Mouse (Mus musculus): Measurements from ENCODE around the gene Timm8a2. TPM values are rescaled to one million over a fixed set of nuclear protein-coding genes. Genes with fewer than 3 reads are reported as not detected.
A peak's percentile ranks its signal among the peaks of the same experiment; 100 is the strongest.

The Timm8a2 gene
- polyA plus RNA-seq, 1 experiment from 2014 or later = not detected

GRCm38 (mm10) chr14:122038874-122039647 lies 4.6 kb downstream of the Timm8a2 start:
- no peaks in the 10 kb centered on the region for H3K36me3 ChIP-seq
- no peak for ATAC-seq
- H3K27ac ChIP-seq = no peak overlapping the region
- H3K4me1 ChIP-seq = peaks cover 27% of the 10 kb centered on the region
- H3K4me3 ChIP-seq = no peak overlapping the region
- 74% methylated on average over 13 of the region's 13 CpGs for WGBS (ENCODE audit: insufficient replicate concordance)
- H3K4me2 ChIP-seq = no peak overlapping the region
- H3K9ac ChIP-seq = no peak overlapping the region
- no peaks in the 10 kb centered on the region for H3K27me3 ChIP-seq (replicated peaks)
- peaks cover 4% of the 10 kb centered on the region; the same call in 1 of the 2 replicates for H3K9me3 ChIP-seq (replicated peaks)

GRCm38 (mm10) chr14:122041413-122041825 lies 6.9 kb downstream of the Timm8a2 start:
- no peak overlapping the region for H3K27ac ChIP-seq
- H3K9ac ChIP-seq = no peak overlapping the region
- 0 out of 2 replicates have a peak overlapping the region, but pooled peaks have one; percentile 19 for H3K4me2 ChIP-seq
- peak; percentile 37; the same call in 1 of the 2 replicates for ATAC-seq
- no peak overlapping the region for H3K4me3 ChIP-seq
- H3K4me1 ChIP-seq = peaks cover 23% of the 10 kb centered on the region
- WGBS (ENCODE audit: insufficient replicate concordance) = 35% methylated on average over 3 of the region's 3 CpGs
- H3K9me3 ChIP-seq (replicated peaks) = peaks cover 10% of the 10 kb centered on the region
- no peaks in the 10 kb centered on the region for H3K27me3 ChIP-seq (replicated peaks)
- no peaks in the 10 kb centered on the region for H3K36me3 ChIP-seq

- H3K36me3 ChIP-seq = no peaks in the 10 kb centered on the region
- WGBS (ENCODE audit: insufficient replicate concordance) = 52% methylated on average over 8 of the region's 8 CpGs
- ATAC-seq = no peak
- H3K9me3 ChIP-seq (replicated peaks) = peaks cover 10% of the 10 kb centered on the region
- H3K9ac ChIP-seq = no peak overlapping the region
- no peak overlapping the region for H3K27ac ChIP-seq
- peaks cover 23% of the 10 kb centered on the region for H3K4me1 ChIP-seq
- H3K27me3 ChIP-seq (replicated peaks) = no peaks in the 10 kb centered on the region
- H3K4me3 ChIP-seq = no peak overlapping the region
- H3K4me2 ChIP-seq = no peak overlapping the region
Observed at GRCm38 (mm10) chr14:122042142-122042694, 7.7 kb downstream of the Timm8a2 start.

GRCm38 (mm10) chr14:122047784-122048183 lies 13.3 kb downstream of the Timm8a2 start:
- Histone ChIP-seq H3K4me3 (no peak overlapping the region), H3K4me2 (no peak overlapping the region), H3K27ac (no peak overlapping the region), H3K9ac (no peak overlapping the region), H3K4me1 (no peaks in the 10 kb centered on the region), H3K9me3 (replicated peaks) (peaks cover 10% of the 10 kb centered on the region), H3K36me3 (no peaks in the 10 kb centered on the region), H3K27me3 (replicated peaks) (no peaks in the 10 kb centered on the region)
- WGBS (ENCODE audit: insufficient replicate concordance) = 78% methylated on average over 8 of the region's 8 CpGs
- no peak for ATAC-seq

- Histone ChIP-seq H3K9ac (no peak overlapping the region), H3K9me3 (replicated peaks) (peaks cover 10% of the 10 kb centered on the region), H3K4me2 (no peak overlapping the region), H3K27ac (no peak overlapping the region), H3K4me1 (no peaks in the 10 kb centered on the region), H3K36me3 (no peaks in the 10 kb centered on the region), H3K27me3 (replicated peaks) (no peaks in the 10 kb centered on the region), H3K4me3 (no peak overlapping the region)
- 75% methylated on average over 9 of the region's 9 CpGs for WGBS (ENCODE audit: insufficient replicate concordance)
- ATAC-seq = no peak
Observed at GRCm38 (mm10) chr14:122048816-122049215, 14.3 kb downstream of the Timm8a2 start.

- WGBS (ENCODE audit: insufficient replicate concordance) = 62% methylated on average over 9 of the region's 9 CpGs
- Histone ChIP-seq H3K4me1 (peaks cover 4% of the 10 kb centered on the region; the same call in 1 of the 2 replicates), H3K9me3 (replicated peaks) (no peaks in the 10 kb centered on the region), H3K4me2 (no peak overlapping the region), H3K27me3 (replicated peaks) (0 out of 2 replicates have a peak, but pooled peaks cover 6% of the 10 kb centered on the region), H3K36me3 (no peaks in the 10 kb centered on the region), H3K9ac (no peak overlapping the region), H3K27ac (no peak overlapping the region), H3K4me3 (no peak overlapping the region)
- no peak for ATAC-seq
Observed at GRCm38 (mm10) chr14:122052896-122053635, 18.6 kb downstream of the Timm8a2 start.

- H3K4me1 ChIP-seq = peaks cover 12% of the 10 kb centered on the region
- no peaks in the 10 kb centered on the region for H3K9me3 ChIP-seq (replicated peaks)
- no peak overlapping the region for H3K4me2 ChIP-seq
- H3K4me3 ChIP-seq = no peak overlapping the region
- no peak for ATAC-seq
- no peak overlapping the region for H3K27ac ChIP-seq
- WGBS (ENCODE audit: insufficient replicate concordance) = 62% methylated on average over 6 of the region's 6 CpGs
- H3K27me3 ChIP-seq (replicated peaks) = 0 out of 2 replicates have a peak, but pooled peaks cover 6% of the 10 kb centered on the region
- no peaks in the 10 kb centered on the region for H3K36me3 ChIP-seq
- no peak overlapping the region for H3K9ac ChIP-seq
Observed at GRCm38 (mm10) chr14:122056871-122057270, 22.4 kb downstream of the Timm8a2 start.

- Histone ChIP-seq H3K9ac (no peak overlapping the region), H3K36me3 (no peaks in the 10 kb centered on the region), H3K4me2 (no peak overlapping the region), H3K4me3 (no peak overlapping the region), H3K27ac (no peak overlapping the region), H3K9me3 (replicated peaks) (no peaks in the 10 kb centered on the region), H3K27me3 (replicated peaks) (0 out of 2 replicates have a peak, but pooled peaks cover 6% of the 10 kb centered on the region), H3K4me1 (peaks cover 12% of the 10 kb centered on the region)
- no peak for ATAC-seq
- 16% methylated on average over 2 of the region's 2 CpGs for WGBS (ENCODE audit: insufficient replicate concordance)
Observed at GRCm38 (mm10) chr14:122057941-122058346, 23.5 kb downstream of the Timm8a2 start.

GRCm38 (mm10) chr14:122060642-122061041 lies 26.2 kb downstream of the Timm8a2 start:
- WGBS (ENCODE audit: insufficient replicate concordance) = 4% methylated on average over 3 of the region's 3 CpGs
- H3K27me3 ChIP-seq (replicated peaks) = 0 out of 2 replicates have a peak, but pooled peaks cover 6% of the 10 kb centered on the region

GRCm38 (mm10) chr14:122061376-122061775 lies 26.9 kb downstream of the Timm8a2 start:
- no peaks in the 10 kb centered on the region for H3K9me3 ChIP-seq (replicated peaks)
- no peak overlapping the region for H3K4me3 ChIP-seq
- no peak overlapping the region for H3K27ac ChIP-seq
- no peak for ATAC-seq
- H3K27me3 ChIP-seq (replicated peaks) = no peaks in the 10 kb centered on the region
- no peak overlapping the region for H3K4me2 ChIP-seq
- no peaks in the 10 kb centered on the region for H3K36me3 ChIP-seq
- peaks cover 16% of the 10 kb centered on the region for H3K4me1 ChIP-seq
- H3K9ac ChIP-seq = no peak overlapping the region
- WGBS (ENCODE audit: insufficient replicate concordance) = 76% methylated on average over 6 of the region's 6 CpGs

More at GRCm38 (mm10) chr14:122060642-122061041, 26.2 kb downstream of the Timm8a2 start:
- H3K36me3 ChIP-seq = no peaks in the 10 kb centered on the region
- no peak overlapping the region for H3K9ac ChIP-seq
- no peak overlapping the region for H3K4me2 ChIP-seq
- H3K4me1 ChIP-seq = peaks cover 12% of the 10 kb centered on the region
- no peaks in the 10 kb centered on the region for H3K9me3 ChIP-seq (replicated peaks)
- 0 out of 2 replicates have a peak, but pooled peaks have one; percentile 38 for ATAC-seq
- no peak overlapping the region for H3K27ac ChIP-seq
- no peak overlapping the region for H3K4me3 ChIP-seq

- ATAC-seq = no peak
- Histone ChIP-seq H3K9me3 (replicated peaks) (no peaks in the 10 kb centered on the region), H3K4me3 (no peak overlapping the region), H3K4me1 (peaks cover 16% of the 10 kb centered on the region), H3K9ac (no peak overlapping the region), H3K36me3 (no peaks in the 10 kb centered on the region), H3K27ac (no peak overlapping the region), H3K27me3 (replicated peaks) (no peaks in the 10 kb centered on the region), H3K4me2 (no peak overlapping the region)
- 76% methylated on average over 10 of the region's 10 CpGs for WGBS (ENCODE audit: insufficient replicate concordance)
Observed at GRCm38 (mm10) chr14:122062411-122063090, 28.1 kb downstream of the Timm8a2 start.
